Mouse (Mus musculus) brain, embryonic 18.5 days (tissue): ENCODE results near the gene Hoxd8.

ENCODE experiments used
- DNase-seq: peaks from one replicate; pipeline ENCODE4 v3.0.0-alpha.2; 2012; ENCODE audit warnings: low read depth, low spot score

Hoxd8 gene

DNA sequence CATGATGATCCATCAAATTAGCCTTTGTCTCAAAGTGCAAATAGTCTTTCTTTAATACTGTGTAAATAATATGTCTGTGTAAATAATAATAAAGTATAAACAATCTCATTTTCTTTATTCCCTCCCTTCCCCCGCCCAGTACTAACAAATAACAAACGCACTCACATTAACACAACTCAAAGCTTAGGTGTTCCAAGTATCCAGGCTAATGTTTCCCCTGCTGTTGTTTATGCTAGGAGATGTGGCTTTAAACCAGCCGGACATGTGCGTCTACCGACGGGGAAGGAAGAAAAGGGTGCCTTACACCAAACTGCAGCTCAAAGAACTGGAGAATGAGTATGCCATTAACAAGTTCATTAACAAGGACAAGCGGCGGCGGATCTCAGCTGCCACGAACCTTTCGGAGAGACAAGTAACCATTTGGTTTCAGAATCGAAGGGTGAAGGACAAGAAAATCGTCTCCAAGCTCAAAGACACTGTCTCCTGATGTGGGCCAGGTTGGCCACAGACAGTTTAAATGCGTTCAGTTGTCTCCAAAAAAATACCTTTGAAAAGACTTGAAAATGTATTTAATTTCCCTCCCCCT is 34.7 kb upstream of the Hoxd8 start:
- DNase-seq: no peak

DNA sequence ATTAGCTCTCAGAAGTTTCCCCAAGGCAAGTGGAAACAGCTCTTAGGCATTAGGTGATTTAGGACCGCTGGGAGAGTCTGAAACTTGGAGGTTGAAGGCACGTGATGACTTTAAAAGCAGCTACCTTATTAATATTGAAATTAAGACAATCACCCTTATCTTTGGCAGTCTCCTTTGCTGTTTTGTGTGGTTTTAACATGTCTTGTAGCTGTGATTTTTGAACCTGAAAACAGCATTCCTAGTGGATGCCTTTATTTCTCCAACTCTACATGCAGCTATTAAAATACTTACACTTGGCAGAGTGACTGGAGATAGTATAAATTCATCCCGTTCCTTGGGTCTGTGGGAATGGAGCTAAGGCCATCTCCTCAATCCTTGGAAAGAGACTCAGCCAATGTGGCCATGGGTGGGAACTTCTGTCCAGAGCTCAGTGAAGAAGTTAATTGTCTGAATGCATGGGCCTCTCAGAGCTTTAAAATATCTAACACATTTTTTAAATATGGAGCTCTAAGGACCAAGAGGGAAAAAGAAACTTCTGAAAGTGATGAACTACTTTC is 33.7 kb upstream of the Hoxd8 start:
- no peak for DNase-seq

DNA sequence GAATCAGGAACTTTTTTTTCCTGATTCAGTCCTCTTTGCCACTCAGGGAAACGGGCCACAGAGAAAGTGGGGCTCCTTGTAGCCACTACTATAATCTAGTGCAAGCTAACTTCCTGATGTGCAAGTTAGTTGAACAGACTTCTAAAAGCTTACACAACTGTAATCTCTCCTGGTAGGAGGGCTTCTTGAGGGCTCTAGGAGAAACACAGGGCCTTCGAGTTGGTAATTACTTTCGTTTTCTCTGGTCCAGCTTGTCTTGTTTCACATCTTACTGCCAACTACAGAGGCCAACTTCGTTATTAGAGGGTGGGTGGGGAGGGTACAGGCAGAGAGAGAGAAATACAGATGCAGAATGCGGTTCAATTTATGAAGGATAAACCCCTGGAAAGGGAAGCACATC is 32.6 kb upstream of the Hoxd8 start:
- DNase-seq: no peak

DNA sequence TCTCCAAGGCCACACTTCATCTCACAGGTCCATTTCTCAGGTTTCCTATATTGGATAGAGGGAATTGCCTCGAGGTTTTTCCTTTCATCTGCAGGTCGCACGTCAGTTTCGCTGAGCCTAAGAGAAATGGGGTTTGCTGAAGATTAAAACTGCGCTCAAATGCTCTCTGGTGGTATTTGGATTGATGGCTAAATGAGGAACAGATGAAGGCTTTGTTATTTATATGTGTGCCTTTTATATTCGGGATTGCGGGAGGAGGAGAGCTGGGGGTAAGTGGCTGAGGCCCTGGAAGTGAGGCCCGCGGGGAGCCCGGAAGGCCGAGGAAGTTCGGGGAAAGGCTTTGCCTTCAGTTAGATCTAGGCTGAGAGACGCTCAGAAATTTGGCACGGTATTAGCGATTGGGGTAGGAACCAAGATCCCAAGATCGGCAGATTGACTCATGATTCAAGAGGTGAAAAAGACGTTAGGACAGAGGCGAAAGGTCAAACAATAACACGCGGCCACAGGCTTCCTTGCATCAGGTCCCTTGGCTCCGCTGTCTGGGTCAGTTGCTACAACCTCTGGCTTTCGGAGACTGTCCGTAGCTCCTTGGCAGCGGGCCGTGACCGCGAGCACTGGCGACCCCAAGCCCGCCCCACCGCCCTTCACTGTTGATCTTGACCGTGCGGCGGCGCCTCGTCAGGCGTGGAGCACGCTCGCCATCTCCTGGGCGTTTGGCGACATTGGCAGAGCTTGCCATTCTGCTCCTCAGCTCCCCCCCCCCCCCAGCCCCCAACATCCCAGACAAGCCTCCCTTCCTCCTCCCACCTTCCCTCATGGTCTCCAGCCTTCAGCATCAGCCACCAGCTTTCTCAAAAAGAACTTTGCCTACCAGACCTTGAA is 31.7 kb upstream of the Hoxd8 start:
- DNase-seq: no peak

DNA sequence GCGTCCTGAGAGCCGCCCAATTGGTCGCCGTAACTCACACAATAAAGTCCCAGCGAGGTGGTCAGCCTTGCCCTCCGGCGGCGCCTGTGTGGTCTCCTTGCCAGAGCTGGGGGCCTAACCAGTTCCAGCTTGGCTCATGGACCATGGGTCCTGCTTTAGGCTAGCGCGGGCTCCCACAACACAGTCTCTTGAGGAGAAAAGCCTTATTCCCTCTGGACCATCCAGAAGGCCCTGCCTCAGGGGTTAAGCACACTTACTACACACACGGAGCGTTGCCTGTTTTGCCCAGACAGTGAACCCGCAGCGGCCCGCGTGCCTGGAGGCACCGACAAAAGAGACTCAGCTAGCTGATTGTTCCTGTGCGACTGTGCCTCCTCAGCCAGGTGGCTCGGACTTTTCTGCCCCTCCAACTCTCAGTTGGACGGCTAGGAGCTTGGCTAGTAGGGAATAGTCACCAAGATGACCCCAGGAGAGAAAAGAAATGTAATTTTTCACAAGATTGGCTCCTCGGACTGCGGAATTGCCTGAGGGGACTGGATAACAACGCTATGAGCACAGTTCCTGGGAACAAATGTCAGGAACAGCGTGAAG is 30.5 kb upstream of the Hoxd8 start:
- DNase-seq: no peak

DNA sequence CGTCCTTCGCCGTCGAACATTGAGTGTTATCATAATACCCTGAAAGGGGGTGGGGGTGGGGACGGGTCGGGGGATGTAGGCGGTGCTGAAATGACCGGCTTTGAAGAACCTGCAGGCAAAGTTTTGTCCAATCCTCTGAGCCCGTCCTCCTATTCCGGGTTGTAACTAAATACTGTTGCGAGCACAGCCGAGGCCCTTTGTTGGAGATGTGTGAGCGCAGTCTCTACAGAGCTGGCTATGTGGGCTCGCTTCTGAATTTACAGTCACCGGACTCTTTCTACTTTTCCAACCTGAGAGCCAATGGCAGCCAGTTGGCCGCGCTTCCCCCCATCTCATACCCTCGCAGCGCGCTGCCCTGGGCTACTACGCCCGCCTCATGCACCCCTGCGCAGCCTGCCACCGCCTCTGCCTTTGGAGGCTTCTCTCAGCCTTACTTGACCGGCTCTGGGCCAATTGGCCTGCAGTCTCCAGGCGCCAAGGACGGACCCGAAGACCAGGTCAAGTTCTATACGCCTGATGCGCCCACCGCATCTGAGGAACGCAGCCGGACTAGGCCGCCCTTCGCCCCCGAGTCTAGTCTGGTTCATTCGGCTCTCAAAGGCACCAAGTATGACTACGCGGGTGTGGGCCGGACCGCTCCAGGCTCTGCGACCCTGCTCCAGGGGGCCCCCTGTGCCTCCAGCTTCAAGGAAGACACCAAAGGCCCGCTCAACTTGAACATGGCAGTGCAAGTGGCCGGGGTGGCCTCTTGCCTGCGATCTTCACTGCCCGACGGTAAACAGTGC is 29.3 kb upstream of the Hoxd8 start, which contains the start of gene Hoxd12:
TSS of gene Hoxd12 (plus strand) at position 133 of the 785 bp plus-strand sequence.
- DNase-seq: no peak

DNA sequence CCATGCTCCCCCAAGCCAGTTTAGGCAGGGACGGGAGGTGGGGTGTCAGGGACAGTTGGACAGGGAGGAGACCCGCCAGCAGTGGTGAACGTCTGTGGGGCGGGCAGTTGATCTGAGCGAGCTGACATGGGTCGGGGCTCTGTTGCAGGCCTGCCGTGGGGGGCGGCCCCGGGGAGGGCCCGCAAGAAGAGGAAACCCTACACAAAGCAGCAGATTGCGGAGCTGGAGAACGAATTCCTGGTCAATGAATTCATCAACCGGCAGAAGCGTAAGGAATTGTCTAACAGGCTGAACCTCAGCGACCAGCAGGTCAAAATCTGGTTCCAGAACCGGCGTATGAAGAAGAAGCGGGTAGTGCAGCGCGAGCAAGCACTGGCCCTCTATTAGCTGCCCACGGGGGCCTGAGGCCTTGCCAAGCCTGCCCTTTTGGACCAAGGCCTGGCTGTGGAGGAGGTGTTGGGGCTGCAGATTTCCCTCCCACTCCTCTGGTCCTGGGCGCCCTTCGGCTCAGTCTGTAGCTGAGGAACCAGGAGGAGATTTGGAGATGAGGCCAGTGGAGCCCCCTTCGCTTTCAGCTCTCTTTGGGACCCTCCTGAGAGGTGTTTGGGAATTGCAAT is 28.6 kb upstream of the Hoxd8 start:
- DNase-seq: no peak

DNA sequence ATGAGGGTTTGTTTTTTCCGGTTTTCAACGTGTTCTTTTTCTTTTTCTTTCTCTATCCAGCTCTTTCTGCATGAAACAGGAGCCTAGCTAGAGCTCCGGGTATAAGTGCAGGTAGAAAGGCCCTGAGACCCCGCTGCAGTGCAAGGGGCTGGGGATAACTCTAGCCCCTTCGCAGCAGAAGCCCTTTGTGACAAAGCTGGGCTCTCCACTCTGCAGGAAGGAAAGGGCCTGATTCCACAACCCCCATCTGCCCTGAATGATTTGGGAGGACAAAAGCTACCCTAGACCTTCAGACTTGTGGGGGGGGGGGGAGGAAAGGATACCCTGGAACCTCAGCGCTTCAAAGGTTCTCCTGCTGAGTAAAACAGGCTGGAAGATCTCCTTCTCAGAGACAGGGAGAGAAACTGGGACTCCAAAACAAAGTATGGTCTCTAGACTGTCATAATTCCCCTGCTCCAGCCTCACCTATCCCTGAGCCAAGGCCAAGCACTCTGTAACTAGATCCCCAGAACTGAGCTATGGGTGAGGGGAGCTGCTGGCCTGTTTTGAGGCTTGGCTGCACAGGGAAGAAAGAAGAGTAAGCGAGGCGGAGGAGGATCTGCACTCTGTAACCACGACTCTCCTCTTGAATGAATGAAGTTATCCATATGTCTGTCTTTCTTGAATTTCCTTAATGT is 27.9 kb upstream of the Hoxd8 start:
- DNase-seq: no peak

DNA sequence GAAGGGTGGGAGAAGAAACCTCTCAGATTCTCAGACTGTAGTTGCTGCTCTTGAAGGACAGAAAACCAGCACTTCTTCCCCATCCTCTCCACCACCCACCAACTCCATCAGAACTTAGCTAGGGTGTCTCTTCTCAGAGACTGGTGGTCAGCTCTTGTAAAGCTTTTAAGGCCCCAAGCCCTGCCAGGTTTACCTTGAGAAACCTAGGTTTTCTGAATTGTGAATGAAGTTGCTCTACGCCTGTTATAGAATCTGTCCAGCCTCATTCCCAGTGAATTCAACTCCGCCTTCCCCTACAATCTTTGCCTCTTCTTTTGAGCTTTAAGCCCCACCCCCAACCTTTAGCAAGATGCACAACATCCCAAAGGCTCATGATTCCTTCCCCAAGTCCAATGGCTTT is 27.3 kb upstream of the Hoxd8 start:
- no peak for DNase-seq

DNA sequence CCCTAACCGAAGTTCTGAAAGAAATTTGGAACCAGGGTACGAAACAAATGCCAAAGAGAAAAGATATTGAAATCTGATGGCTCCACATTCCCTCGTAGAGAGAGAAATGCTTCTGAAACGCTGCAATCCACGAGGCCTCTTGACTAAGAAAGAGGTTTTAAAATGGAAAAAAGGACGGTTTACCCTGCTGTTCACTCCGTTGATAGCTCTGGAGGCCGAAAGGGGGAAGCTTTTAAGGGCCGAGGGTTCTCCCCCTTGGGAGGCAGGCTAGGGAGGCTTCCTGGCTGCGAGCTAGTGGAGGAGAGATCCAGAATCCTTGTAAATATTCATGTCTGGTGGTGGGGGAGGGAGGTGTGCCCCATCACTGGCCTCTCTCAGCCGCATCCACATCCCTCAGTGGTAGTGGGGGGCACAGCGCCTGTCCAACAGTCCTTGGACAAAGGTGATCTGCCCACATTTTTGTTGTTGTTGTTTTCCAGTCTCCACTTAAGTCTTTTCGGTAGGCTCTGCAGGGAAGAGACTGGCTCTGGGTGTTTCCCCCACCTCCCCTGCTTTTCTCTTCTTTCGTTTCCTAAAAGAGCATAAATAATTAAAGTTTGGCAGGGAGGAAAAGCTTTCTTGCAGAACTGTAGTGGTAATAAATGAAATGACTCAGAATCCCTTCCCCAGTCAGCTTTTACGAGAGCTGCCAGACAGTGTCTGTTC is 25.4 kb upstream of the Hoxd8 start, which contains the start of gene Hoxd11:
TSS of gene Hoxd11 (plus strand) at position 667 of the 705 bp plus-strand sequence.
- DNase-seq: no peak

DNA sequence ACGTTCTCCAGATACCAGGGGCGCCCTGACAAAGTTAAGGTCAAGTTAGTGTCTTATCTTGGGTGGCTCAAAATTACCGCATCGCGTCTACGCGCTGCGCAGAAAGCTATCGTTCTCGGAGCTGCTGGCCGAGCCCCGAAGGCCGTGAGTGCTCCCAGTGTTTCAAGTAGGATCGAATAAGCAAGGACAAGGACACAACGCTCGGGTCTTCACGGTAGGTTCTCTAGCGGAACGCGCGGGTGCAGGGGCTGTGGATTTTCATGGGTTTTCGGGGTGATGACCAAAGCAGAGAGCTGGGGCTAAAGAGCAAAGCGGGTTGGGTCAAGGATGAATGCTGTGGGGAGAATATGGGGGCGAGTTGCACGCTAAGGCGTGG is 24.8 kb upstream of the Hoxd8 start:
- no peak for DNase-seq

DNA sequence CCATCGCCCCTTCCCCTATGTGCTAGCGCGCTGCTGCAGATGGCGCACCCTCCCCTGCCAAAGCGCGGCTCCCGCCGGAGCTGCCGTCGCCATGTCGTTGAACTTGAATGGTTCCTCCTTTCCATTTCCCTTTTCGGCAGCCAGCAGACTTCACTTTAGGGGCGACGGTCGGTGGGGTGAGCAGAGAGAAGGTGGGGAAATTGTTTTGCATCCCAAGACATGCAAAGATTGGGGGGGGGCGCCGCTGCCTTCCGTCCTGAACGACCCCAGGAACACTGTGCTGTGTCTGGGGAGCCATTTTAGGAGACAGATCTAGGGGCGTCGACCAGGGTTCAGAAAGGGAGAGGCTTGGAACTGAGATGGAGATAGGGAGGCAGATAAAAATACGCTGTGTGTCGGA is 24.4 kb upstream of the Hoxd8 start:
- DNase-seq: no peak

DNA sequence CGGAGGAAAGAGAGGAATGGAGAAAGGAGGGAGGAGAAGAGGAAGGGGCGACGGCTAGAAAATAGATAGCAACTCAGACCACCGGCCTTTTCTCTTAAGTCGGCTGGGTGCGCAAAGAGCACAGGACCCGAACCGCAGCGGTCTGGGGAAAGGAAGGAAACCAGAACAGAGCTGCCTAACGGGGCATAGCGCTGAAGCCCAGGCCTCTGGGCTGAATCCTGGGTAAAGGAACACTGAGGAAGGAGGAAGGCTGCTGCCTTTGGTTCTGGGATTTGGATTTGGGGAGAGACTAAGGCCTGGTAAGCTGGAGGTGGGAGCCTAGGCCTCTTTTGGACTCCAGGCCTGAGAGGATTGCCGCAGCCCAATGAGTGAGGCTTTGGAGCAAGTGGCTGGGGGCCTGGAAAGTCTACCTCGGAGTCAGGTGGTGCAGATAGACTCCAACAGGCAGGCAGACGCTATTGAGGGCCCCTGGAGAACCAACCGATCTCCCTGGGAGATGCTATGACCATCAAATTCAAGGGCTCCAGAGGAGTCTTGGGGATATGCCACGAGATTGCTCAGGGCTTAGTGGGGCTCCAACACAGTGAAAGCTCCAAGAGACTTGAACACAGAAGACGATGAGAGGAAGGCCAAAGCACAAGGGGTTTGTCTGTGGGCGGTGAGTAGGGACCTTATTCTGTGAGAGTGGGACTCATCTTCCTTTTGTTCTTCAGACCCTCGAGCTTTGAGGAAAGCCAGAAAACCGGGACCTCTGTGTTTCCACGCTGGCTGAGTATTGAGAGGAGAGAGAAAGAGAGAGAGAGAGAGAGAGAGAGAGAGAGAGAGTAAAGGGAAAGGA is 23.6 kb upstream of the Hoxd8 start:
- no peak for DNase-seq

DNA sequence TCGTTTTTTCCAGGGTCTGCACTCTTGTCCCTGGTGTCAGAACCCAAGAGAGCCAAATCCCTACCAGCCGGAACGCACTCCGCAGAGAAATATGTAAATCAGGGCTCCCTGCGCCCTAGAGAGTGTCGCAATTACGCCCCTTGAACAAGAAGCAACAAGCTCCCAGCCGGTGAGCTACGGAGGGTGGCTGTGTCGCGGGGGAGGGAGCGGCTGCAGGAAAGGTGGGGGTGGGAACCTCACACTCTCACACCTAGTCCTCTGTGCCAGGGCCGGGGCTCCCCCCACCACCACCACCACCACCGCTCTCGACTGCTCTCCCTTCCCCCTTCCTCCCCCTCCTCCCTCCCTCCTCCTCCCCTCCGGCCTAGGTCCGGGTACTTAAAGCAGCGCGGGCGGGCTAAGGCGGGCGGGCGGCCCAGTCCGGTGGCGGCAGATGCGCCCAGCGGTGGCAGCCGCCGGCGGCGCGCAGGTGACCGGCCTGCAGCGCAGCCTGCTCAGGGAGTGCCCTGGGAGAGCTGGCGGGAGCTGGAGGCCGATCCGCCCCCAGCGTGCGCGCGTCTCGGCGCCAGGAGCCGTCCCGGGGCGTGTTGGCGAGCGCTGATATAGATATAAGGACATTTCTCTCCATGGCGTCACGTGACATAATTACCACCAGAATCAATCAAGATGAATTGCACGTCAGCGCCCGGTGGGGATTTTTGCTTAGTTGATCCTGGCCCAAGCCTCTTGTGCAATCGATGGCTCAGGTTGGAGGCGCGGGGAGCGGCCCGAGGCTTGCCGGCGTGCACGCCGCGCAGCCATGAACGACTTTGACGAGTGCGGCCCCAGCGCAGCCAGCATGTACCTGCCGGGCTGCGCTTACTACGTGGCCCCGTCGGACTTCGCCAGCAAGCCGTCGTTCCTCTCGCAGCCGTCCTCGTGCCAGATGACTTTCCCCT is 22.6 kb upstream of the Hoxd8 start:
- no peak for DNase-seq

DNA sequence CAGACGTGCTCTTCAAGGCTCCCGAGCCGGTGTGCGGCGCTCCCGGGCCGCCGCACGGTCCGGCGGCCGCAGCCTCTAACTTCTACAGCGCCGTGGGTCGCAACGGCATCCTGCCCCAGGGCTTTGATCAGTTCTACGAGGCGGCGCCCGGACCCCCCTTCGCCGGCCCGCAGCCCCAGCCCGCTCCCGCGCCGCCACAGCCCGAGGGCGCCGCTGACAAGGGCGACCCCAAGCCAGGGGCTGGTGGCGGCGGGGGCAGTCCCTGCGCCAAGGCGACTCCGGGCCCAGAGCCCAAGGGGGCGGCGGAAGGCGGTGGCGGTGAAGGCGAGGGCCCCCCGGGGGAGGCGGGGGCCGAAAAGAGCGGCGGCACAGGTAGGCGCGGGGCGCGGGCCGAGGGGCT is 21.6 kb upstream of the Hoxd8 start:
- DNase-seq: no peak

DNA sequence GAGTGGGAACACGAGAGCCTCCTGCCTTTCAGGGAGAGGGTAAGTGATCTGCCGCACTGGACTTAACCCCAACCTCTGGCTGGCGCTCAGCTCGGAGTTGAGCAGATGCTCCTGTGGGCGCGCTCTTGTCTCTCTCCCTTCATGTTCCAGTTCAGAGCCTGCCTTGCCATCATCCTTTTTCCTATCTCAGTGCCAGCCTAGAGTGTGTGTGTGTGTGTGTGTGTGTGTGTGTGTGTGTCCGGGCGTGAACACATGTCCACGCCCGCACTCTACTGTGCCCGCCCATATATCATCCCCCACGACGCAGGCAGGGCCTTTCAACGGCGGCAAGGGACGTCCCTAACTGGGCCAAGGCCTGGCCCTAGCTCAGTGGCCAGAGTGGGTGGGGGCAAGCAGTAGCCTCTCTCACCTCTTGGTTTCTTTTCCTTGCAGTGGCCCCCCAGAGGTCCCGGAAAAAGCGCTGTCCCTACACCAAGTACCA is 20.9 kb upstream of the Hoxd8 start:
- no peak for DNase-seq

DNA sequence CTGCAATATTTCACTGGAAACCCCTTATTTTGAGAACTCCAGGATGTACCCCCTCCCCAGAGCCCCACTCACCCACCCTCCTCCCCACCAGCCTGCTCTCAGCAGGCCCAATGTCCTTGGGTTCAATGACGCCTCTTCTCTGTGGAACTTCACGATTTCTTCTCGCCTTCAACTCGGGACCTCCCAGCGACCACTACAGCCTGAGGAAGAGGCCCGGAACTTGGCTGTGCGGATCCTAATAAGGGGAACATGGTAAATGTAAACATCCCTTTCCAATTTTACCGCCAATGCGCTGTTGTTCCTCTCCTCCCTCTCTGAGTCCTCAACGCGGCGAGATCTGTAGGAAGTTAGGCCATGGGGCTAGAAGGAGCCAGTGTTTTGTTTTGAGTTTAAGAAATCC is 20.3 kb upstream of the Hoxd8 start:
- no peak for DNase-seq

DNA sequence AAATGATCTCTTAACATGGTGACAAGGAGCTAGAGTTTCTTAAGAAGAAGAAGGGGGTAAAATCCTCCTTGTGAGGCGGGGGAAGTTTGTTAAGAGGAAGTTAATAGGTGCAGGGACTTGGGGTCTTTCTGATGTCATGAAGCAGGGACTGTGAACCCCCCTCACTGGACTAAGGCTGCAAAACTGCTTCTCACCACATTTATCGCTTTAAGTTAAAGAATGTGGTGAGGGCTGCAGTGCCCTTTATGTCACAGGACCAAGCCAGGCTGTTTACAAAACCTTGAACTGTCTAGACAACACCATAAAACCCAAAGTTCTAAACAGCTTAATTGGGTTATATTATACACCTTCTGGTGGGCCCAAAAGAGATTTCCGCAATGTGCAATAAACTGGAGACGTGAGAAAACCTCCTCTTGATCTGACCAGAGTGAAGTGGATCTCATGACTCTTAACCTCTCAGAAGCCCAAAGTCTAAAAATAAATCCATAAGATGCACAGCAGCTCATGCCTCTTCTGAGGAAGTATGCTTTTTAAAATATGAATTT is 19.3 kb upstream of the Hoxd8 start:
- DNase-seq: no peak
